Mouse (Mus musculus): ENCODE results near the gene Camk2g.
A peak's percentile ranks its signal among the peaks of the same experiment; 100 is the strongest.

Gene Camk2g

DNA sequence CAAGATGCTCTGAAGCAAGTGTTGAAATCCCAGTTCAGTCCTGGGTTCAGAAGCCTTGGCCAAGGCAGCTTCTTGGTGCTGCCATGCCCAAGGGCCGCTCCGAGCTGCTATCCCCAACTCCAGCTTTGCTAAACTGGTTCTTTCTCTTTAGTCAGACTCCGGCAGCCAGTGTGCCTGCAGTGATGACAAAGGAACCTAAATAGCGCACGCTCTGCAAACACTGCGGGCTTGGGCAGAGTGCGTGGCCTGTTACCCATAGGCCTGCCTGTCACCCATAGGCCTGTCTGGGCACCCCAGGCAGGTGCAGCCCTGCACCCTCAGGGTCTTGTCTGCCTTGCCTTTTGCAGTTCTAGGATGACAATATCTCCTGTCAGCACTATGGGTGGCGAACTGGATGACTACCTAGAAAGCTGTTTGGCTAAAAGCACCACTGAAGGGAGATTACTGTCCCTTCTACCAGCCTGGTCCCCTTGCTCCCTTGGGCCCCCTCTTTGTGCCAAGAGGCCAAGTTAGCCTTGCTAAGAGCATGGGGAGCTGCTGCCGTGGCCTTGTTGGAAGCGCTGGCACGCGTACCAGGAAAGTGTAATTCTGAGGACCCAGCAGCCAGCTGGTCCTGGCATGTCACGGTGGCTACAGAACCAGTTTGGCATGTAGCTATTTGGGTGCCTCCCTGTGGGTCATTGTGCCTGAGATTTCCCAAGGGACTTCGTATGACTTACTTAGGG lies 12.4 kb upstream of the Camk2g start:
- no peak for DNase-seq (ENCODE audit: low read depth)

DNA sequence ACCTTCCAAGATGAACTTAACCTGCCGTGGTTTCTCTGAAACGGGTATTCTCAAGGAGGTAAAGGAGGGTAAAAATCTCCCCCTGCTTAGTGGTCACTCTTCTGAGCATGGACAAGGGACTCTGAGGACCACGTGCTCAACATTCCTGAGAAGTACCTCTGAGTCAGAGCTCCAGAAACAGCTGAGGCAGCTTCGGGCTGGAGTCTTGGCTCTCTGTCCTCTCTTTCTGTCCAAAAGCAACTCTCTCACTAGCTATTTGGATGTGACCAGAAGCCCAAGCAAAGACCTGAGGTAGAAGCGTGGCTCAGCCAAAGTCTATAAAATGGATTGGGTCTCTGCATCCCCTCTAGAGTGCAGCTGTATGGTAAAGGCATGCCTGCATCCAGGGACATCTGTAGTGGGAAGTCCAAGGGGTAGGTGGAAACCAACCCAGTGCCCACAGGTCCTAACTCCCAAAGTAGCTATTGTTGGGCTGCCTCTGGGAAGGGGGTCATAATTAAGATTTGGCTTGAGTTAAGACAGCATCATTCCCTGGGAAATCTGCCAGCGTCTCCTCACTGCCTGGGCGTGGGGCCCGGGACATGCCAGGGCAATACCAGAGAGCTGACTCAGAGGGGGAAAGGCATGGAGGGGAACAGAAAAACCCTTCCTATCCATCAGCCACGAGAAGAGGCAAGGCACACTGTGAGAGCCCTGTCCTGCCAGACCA lies 11.2 kb upstream of the Camk2g start:
- DNase-seq (ENCODE audit: low read depth) = no peak

DNA sequence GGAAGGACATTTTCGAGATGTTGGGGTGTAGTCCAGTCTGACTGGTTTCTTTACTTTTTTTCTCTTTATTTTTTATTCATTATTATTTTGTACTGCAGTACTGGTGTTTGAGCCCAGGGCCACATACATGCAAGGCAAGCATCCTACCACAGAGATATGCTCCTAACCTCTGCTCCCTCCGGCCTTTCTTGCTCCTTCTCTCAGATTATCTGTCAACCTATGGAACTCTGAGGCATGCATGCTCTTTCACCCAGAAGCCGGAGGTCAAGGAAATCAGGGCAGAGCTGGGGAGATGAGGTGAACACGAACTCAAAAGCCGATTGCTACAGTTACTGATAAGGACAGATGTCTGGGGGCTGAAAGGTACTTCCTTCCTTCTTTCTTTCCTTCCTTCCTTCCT lies 10.6 kb upstream of the Camk2g start:
- DNase-seq (ENCODE audit: low read depth) = no peak

DNA sequence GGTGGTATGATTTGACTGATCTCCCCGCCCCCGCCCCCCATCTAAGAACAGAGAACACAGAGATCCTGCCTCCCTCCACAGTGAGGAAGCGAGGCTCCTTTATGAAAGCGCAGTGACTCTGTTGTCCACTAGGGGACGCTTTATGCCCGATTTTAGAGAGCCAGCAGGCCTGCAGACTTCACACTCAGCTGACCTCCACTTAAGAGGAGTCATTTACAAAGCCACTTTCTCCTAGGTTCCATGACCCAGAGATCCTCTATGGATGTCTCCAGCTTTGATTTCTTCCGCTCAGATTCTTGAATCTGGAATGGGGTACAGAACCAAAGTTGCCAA lies 9.7 kb upstream of the Camk2g start:
- DNase-seq (ENCODE audit: low read depth) = peak; percentile 85

DNA sequence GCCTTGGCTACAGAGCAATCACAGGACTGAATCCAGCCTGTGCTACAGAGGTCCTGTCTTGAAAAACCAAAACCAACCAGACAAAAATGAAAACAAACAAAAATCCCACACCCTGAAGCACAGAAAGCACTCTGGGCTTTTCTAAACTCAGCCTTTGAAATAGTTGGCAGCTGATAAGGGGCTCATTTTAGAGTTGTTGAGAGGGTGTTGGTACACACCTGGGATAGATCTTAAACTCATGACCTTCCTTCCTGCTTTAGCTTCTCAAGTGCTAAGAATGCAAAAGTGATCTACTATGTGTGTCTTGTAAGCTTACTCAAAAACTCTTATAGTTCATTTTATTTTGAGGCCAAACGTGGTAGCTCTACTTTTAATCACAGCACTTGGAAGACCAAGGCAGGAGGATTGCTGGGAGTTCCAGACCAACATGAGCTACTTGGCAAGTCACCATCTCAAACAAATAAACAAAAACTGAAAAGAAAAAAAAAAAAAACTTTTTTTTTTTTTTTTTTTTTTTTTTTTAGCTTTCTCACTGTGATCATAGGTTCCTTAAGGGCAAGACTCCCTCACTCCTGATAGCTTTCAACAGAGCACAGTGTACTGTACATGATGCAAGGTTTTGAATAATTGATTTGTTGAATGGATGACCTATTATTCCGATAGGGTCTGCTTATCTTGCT lies 9.2 kb upstream of the Camk2g start:
- no peak for DNase-seq (ENCODE audit: low read depth)

DNA sequence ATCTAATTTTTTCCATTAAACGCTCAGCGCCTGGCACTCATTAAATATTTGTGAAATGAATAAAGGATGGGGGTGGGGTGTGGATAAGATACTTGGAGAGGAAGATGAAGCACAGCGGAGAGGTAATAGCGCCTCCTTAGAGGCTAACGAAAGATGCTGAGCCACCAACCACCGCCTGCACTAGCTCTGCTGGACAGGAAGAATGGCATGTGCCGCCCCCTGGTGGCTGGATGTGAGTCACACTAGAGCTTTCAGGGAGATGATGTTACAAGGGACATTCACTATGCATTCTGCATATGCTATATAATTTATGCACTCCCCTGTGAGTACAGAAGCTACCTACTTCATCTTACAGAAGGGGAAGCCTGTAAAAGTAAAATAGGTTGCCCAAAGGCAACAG lies 4.9 kb upstream of the Camk2g start:
- DNase-seq (ENCODE audit: low read depth) = peak; percentile 91

DNA sequence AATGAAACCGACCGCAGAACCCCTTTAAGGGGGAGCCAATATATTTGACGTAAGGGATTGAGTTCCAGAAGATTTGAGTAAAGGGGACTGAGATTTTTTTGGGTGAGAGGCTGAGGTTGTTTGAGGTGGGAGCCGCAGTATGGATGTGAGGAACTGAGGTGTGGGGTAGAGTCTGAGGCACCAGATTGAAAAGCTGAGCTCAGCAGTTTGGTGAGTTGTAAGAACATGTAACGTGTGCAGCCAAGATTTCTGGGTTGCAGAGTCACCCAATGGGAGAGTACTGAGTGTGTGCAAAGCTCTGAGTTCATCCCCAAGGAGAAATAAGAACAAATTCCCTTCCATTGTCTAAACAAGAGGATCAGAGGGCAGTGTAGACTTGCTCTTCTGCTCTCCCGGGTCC lies 4.4 kb upstream of the Camk2g start:
- no peak for DNase-seq (ENCODE audit: low read depth)

DNA sequence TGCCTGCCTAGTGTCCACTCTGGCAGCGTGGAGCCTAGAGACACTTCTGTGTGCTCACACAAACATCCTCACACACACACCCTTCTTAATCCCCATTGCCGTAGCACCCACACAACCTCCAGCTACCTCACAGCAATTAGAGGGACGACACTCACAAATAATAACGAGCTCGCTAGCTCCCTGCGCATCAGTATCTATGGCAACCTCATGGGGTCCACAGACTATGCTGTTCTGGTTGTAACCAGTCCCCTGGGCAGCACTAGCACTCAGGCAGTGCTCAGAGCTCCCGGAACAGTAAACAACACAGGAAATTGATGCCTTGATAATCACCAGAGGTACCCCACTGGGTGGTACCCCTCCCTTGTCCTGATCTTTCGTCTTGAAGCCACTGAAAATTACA lies 2.8 kb upstream of the Camk2g start:
- DNase-seq (ENCODE audit: low read depth) = no peak

DNA sequence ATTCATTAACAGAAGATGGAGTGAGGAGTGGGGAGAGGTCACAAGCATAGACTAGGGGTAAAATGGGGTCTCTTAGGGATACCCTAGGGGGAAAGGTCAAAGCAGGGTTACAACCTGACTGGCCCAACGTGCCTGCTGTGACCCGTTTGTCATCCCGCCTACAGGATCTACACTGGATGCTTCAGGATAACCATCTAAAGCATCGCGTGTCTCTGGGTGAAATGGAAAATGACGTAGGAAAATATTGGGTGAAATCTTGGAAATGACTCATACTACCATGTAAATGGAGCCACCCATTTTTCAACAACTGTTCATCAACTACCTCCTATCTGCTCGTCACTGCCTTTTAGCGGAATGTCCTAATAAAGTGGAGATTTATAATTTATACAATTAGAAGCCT lies 2.3 kb upstream of the Camk2g start:
- DNase-seq (ENCODE audit: low read depth) = no peak

DNA sequence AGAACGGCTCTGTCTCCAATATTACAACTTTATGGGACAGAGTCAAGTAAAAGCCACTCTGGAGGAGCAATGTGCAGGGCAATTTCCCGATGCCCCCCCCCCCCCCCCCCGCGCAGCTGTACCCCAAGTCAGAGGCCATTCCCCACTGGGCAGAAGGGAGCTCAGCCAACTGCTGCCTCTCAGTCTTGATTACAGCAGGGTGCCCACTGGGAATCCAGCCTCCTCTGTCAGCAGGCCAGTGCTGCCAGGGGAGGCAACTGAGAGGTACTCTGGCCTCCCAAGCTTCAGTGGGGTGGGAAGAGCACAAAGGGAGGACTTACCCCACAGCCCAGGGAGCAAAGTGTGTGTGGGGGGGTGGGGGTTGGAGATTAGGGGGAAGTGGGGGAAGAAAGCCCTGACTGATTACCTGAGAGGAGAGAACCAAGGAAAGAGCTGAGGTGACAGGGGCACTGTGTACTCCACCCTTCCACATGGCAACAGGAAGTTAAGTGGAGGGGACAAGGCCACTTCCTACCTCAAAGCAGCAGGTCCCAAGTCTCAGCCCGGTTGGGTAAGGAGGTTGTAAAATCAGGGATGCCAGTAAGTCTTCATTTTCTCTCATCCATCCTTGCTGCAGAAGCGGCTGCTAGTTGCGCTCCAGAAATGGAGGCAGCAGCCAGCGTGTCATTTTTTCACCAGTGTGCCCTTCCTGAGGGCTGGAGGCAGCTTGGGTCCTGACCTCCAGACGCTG lies 1.7 kb upstream of the Camk2g start:
- DNase-seq (ENCODE audit: low read depth) = no peak

DNA sequence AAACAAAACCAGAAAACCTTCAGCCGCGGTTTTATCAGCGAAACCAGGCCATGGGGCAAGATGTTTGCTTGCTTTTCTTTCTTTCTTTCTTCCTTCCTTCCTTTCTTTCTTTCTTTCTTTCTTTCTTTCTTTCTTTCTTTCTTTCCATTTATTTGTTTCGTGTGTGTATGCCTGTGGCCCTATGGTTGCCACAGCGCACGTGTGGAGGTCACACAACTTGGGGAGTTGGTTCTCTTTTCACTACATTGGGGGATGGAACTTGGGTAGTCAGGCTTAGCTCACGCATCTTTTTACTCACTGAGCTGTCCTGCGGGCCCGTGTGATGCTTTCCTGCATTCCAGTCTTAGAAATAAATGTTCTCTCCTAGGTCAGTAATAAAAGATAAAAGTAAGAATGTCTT lies 701 bp upstream of the Camk2g start:
- DNase-seq (ENCODE audit: low read depth) = no peak

DNA sequence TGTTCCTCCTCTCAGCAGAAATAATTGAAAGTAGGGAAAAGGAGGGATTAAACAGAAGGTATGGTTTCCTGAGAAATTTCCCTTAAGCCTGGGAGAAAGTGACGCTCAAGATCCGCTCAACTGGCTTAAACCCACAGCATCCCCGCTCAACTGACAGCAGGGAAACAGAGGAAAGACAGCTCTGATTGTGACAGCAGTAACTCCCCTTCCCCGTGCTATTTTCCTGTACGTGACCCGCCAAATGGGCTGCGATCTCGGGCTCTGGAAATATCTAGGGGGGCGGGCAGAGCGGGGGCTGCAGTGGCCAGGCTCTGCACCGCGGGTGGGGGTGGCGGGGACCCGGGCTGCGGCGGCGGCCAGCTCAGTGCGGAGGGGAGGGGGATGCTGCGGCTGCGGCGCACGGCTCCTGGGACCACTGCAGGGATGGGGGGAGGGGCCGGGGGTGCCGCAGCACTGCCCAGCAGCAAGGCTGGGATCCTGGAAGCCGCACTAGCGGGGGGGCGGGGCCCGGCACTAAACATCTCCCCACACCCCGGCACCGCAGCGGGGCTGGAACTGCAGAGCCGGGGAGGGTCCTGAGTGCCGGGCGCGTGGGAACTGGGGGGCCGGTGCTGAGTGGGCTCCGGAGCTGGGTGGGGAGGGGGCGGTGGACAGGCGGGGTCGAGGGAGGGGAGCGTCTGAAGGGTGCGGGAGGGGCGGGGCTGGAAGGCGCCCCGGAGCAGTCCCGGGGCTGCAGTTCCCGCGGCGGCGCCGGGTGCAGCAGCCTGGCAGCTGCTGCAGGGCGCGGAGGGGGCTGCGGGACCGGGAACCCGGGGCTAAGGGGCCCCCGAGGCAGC lies 748 bp downstream of the Camk2g start:
- no peak for DNase-seq (ENCODE audit: low read depth)

DNA sequence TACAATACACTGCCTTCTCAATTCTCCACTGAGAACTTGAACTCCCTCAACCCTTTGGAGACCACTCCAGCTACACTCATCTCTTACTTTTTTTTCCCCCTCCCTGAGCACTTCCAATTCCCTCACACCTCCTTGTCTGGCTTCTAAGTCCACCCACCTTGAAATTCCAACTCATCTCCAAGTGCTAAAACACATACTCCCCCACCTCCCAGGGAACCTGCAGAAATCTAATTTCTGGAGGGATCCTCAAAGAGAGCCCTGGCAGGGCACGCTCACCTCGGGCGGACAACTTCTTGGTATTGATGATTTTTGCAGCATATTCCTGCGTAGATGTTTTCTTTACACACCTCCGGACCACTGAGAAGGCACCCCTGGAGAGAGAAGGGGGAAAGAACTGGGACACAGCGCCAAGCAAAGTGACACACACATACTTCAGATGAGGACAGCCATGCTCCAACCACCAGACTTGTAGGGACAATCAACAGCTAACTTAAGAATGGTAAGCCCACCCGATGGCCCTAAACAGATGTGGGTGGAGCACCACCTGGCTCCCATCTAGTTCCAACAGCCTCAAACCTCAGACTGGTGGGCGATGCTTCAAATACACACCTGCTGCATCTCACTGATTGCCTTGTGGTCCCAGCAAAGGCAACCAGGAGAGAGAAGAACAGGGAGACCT lies 1.5 kb downstream of the Camk2g start:
- DNase-seq (ENCODE audit: low read depth) = no peak

DNA sequence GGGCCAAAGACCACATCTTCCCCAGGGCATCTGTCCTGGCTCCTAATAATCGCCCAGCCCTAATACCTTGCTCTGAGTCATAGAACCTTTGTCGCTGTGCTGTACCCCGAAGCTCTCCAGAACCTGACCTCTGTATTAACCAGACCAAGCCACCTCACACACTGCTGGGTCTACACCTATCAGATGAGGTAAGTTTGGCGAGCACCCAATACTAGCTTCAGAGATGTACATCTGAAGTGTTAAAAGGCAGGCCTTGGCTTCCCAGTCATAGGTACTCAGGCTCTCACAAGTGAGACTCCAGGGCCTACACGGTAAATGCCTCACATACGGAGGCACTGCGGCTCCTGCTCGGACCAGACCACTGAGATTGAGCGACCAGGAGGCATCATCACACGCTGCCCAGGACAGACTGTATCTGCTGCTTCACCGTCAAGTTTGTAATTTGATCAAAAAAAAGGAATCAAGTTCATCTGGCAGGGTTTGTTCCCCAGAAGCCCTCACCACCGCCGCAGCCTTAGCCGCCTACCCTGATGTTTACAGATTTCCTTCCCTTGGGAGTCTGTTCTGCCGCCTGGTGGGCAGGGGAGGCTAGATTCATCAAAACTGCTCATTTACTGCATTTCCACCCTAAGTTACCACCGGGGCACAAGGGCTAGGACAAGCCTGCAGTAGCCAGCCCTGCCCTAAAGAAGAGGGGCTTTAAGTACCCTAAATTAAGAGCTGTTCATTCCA lies 2.2 kb downstream of the Camk2g start:
- no peak for DNase-seq (ENCODE audit: low read depth)

DNA sequence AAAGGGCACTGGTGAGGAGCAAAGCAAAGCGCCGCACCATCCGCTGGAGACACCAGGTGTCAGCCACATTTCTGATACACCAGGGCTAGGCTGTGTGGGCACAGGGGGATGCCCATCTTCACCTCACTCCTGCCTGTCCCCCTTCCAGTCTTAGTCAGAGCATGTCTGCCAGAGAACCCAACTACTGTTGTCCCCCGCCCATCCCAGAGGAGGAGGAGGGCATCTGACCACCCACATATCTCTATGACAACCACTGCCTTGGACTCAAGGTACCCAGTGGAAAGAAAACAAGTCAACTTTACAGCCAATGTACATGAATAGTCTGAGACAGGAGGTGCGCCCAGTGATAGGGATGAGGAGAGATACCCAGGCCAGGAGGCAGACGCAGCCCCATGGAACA lies 2.9 kb downstream of the Camk2g start:
- DNase-seq (ENCODE audit: low read depth) = no peak

DNA sequence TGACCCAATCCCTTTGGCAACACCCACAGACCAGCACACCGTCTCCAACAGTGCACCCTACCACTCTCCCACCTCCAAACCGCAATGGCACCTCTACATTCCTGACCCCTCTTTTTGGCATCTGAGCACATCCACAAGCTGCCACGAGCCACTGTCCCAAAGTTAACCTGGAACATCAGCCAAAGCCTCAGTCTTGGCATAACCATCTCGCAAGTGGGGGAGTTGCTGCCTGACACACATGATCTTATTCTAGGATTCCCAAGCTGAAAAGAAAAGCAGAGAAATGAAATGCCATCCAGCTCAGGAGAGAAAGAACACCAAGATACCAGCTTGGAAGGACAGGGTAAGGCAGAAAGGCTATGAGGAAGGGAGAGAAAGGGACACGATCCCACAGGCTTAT lies 3.4 kb downstream of the Camk2g start:
- no peak for DNase-seq (ENCODE audit: low read depth)

DNA sequence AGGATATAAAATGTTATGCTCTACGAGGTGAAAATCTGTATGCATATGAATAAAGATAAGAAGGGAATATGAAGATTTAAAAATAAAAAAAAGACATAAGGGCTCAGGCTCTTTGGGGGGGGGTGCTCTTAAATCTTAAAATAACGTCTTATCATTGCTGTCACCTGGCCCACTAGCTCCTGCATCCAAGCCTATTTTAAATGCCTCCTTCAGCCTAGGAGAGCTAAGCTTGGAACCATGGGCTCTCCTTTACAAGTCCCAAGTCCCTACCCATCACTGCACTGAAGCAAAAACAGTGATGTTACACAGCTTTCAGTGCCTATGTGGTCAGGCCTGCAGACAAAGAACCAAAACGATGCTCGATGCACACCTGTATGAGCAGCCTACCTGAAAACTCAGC lies 4.3 kb downstream of the Camk2g start:
- no peak for DNase-seq (ENCODE audit: low read depth)

DNA sequence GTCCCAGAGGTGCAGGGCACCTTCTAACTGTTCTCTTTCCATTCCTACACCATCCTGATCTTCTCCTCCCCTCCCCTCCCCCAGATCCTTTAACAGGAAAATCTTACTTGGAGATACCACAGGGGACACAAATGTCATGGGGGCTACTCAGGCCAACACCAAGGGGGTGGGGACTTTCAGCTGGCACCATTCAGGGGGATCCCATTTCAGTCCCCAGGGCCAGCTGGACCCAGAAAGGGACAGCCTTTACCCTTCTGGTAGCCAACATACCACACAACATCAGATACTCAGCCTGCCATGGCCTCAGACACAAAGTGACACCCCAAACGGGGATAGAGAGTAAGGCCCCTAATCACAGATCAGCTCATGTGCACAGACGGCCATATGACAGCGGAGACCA lies 5.7 kb downstream of the Camk2g start:
- no peak for DNase-seq (ENCODE audit: low read depth)

DNA sequence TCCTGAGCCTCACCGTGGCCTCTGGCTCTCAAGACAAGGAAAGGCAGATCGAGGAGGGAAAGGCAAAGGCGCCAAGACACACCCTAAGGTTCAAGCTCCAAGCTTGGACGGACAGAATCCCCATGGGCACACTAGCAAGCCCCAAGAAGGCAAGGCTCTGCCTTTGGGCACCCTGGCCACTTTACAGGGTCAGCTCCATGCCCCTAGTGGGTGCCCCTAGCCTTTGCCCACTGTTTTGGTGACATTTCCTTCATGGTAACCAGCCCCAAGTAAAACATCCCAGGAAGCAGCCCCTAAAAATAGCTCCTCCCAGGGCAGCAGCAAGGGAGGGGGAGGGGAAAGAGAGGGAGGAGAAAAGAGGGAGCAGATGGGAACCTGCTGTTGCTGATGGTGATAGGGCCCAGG lies 7.3 kb downstream of the Camk2g start:
- no peak for DNase-seq (ENCODE audit: low read depth)

DNA sequence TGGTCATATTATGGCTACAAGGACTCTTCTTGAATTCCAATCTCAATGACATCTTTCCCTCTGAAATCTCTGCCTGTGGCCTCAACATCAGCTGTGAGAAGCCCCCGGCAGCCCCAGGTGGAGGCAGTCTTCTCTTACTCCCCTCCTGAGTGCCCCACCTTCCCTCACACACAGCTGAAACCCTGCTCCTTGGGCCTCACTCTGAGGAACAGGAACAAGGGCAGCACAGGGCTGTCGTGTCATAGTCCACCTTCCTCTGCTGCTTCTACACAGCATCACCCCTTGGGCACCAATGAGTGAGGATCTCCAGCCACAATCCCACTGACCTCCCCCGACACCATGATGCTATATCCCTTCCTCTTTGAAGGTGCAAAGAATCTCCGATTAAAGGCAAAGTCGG lies 7.9 kb downstream of the Camk2g start:
- DNase-seq (ENCODE audit: low read depth) = no peak

DNA sequence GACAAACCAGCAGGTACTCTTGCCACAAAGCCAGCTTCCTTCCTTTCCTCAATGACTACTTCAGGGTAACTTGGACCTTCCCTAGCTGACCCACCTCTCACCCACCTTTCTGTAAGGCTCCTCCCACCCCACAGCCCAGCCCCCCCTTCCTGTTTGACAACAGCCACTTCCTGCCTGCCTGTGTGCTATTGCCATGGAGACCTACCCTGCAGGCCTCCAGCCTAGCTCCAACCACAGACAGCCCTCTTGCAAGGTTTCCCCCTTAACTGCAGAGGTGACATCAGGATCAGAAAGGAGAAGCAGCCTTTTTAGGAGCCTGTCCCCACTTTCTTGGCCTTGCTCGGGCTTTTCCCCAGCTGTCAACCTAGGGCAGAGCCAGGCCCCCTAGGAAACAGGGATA lies 8.7 kb downstream of the Camk2g start:
- DNase-seq (ENCODE audit: low read depth) = peak; percentile 62
